Mouse (Mus musculus): ENCODE data around the gene Tor1b.
"Not testable (repeated sequence)": the region's sequence is repeated elsewhere in the genome, so short reads cannot be mapped to it uniquely, and the experiment has no call there.

- TF ChIP-seq TCF12 (IDR thresholded peaks at IDR 0.05; ENCODE audit: insufficient read depth, poor library complexity, severe bottlenecking); MYOG (IDR thresholded peaks at IDR 0.05; ENCODE audit: control insufficient read depth in 1 of 3, insufficient read depth in 1 of 3, insufficient read length in 2 of 3, low read depth in 2 of 3); POLR2A (IDR thresholded peaks at IDR 0.05; ENCODE audit: insufficient read length, low read depth); POLR2AphosphoS2 (IDR thresholded peaks at IDR 0.05; ENCODE audit: insufficient read length, low read depth); USF1 (IDR thresholded peaks at IDR 0.05; ENCODE audit: low read depth); MAX (IDR thresholded peaks at IDR 0.05; ENCODE audit: low read depth); E2F4 (IDR thresholded peaks at IDR 0.05; ENCODE audit: insufficient read depth); SRF (IDR thresholded peaks at IDR 0.05; ENCODE audit: control insufficient read depth, insufficient read length, low read depth); TCF3 (IDR thresholded peaks at IDR 0.05; ENCODE audit: insufficient read length, low read depth); CEBPB (IDR thresholded peaks at IDR 0.05; ENCODE audit: insufficient read depth, poor library complexity, severe bottlenecking); MYOD1 (IDR thresholded peaks at IDR 0.05; ENCODE audit: control insufficient read depth in 1 of 3, insufficient read length in 2 of 3, low read depth in 2 of 3); REST (IDR thresholded peaks at IDR 0.05; ENCODE audit: insufficient read depth, insufficient read length): not testable (repeated sequence)
Measured at GRCm38 (mm10) chr2:30930846-30931245, 21.9 kb upstream of the Tor1b start.

Data from myocyte (in vitro differentiated cells).